Comparison of ENCODE assay signal across 9 mouse cellular contexts in genomic region chr6:108458182-108458571, GRCm38 (mm10).
DNase-seq lines count a peak whose midpoint lies in the region; ATAC-seq and TF ChIP-seq lines count a peak whose summit lies in the region.
"Had no signal": no experiment of that assay in that cellular context is flagged by ENCODE, and none has a peak within 500 bp of the region (broad histone marks: within the 10 kb centered on the region; RNA-seq: fewer than 3 reads in every experiment).

No protein-coding gene starts in this region.

- peak; percentile 39; the same call in 1 of the 2 replicates for ATAC-seq in megakaryocyte, adult 5-6 weeks (ENCODE audit: poor library complexity, severe bottlenecking)

- no peak for TF ChIP-seq CTCF in embryonic fibroblast, embryonic 13.5 days (IDR thresholded peaks at IDR 0.05; ENCODE audit: borderline replicate concordance, insufficient read depth, low read length)

- peak overlapping the region; percentile 10; the same call in 1 of the 2 replicates for H3K27ac ChIP-seq in embryonic fibroblast, embryonic 13.5 days (ENCODE audit: insufficient read depth, low read length)

- peaks cover 15% of the 10 kb centered on the region for H3K4me1 ChIP-seq in embryonic fibroblast, embryonic 13.5 days (ENCODE audit: control insufficient read depth, insufficient read depth, low read length)

- peak; percentile 68 for DNase-seq in gastrocnemius, adult 18-20 months (ENCODE audit: low spot score)
- DNase-seq in gastrocnemius, postnatal 10 days = no peak
- peak; percentile 75 for DNase-seq in kidney, adult 18-20 months
- no peak for DNase-seq in ovary, postnatal 10 days (ENCODE audit: low spot score)
- DNase-seq in layer of hippocampus, postnatal 36 days = no peak
- no peak for DNase-seq in frontal cortex, postnatal 14 days (ENCODE audit: low spot score in 2 of 2)

- no peak for TF ChIP-seq POLR2A in embryonic fibroblast, embryonic 13.5 days (IDR thresholded peaks at IDR 0.05; ENCODE audit: low read depth, low read length)

- H3K4me3 ChIP-seq in embryonic fibroblast, embryonic 13.5 days (ENCODE audit: insufficient read depth, low read length) = no peak overlapping the region
- H3K4me3 ChIP-seq: neural tube, embryonic 13.5 days had no signal

Comparison
In these comparisons a context has a peak if more than half of its experiments do, and no peak if none do; other contexts are left out.
1. DNase-seq: peak in gastrocnemius, adult 18-20 months (single experiment) and kidney, adult 18-20 months (single experiment); none in gastrocnemius, postnatal 10 days (single experiment), ovary, postnatal 10 days (single experiment), layer of hippocampus, postnatal 36 days (0 of 2) and frontal cortex, postnatal 14 days (0 of 2).